ENCODE assay signal across 26 mouse cellular contexts in the genomic region with DNA sequence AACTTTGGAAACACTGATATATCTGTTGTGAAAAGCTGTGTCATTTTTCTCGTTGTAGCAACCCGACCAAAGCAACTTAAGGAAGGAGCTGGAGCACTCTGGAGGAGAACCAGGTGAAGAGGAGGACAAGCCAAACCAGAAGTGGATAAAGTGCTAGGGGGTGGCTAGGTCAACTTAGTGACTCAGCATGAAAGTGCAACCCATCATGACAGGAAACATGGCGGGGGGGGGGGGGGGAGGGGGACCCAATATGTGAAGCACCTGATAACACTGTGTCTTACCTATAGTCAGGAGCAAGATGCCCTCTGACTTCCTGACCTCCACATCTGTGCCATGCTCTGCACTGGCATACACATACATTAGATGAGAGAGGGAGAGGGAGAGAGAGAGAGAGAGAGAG. TPM values are rescaled to one million over a fixed set of nuclear protein-coding genes. Genes with fewer than 3 reads are reported as not detected.
DNase-seq lines count a peak whose midpoint lies in the region; ATAC-seq and TF ChIP-seq lines count a peak whose summit lies in the region.
"Had no signal": no experiment of that assay in that cellular context is flagged by ENCODE, and none has a peak within 500 bp of the region (broad histone marks: within the 10 kb centered on the region; RNA-seq: fewer than 3 reads in every experiment).

No protein-coding gene starts in this region.

- H3K9ac ChIP-seq in heart, embryonic 11.5 days (ENCODE audit: low read depth, low read length), result no peak overlapping the region
- H3K9ac ChIP-seq in liver, embryonic 12.5 days, result no peak overlapping the region
- H3K9ac ChIP-seq: embryonic facial prominence, embryonic 12.5 days; forebrain, postnatal 0 days; heart, embryonic 13.5 days; kidney, embryonic 15.5 days; lung, embryonic 14.5 days; midbrain, embryonic 15.5 days; neural tube, embryonic 13.5 days had no signal

- H3K4me2 ChIP-seq in heart, embryonic 11.5 days, result no peak overlapping the region
- no peak overlapping the region for H3K4me2 ChIP-seq in liver, embryonic 12.5 days
- H3K4me2 ChIP-seq: embryonic facial prominence, embryonic 12.5 days; heart, embryonic 13.5 days; kidney, embryonic 15.5 days; lung, embryonic 14.5 days; midbrain, embryonic 15.5 days; neural tube, embryonic 13.5 days had no signal

- no peak overlapping the region for H3K4me3 ChIP-seq in heart, embryonic 11.5 days (ENCODE audit: low read depth, low read length)
- H3K4me3 ChIP-seq in liver, embryonic 12.5 days, result no peak overlapping the region
- H3K4me3 ChIP-seq in cerebellum, adult 2 months (replicated peaks; ENCODE audit: insufficient read depth, low read depth, low read length), result no peak overlapping the region
- H3K4me3 ChIP-seq: embryonic facial prominence, embryonic 12.5 days; heart, embryonic 13.5 days; kidney, embryonic 15.5 days; megakaryocyte, embryonic 14.5 days; midbrain, embryonic 15.5 days; neural tube, embryonic 13.5 days had no signal

- no peak for DNase-seq in heart, adult 18-20 months
- peak; percentile 38 for DNase-seq in CD4-positive helper T cell, adult 2 months (ENCODE audit: low read depth, low spot score)
- DNase-seq in cerebellum, adult 2 months, result no peak
- no peak for DNase-seq in thymus, postnatal 36 days
- no peak for DNase-seq in embryo, embryonic 11 days
- DNase-seq: adrenal gland, postnatal 14 days; cerebellum, postnatal 10 days; forebrain, postnatal 0 days; gastrocnemius, postnatal 14 days; heart, postnatal 14 days; kidney, adult 11 months; kidney, postnatal 36 days; lung, embryonic 14.5 days; lung, postnatal 36 days; retina, postnatal 1 day; right cerebral cortex, postnatal 25 days had no signal

- no peak for TF ChIP-seq CTCF in cerebellum, adult 2 months (IDR thresholded peaks at IDR 0.05; ENCODE audit: borderline replicate concordance, insufficient read depth, low read depth, low read length)

- H3K27me3 ChIP-seq in heart, embryonic 11.5 days (ENCODE audit: control insufficient read depth, insufficient read depth, low read length), result no peaks in the 10 kb centered on the region
- H3K27me3 ChIP-seq in liver, embryonic 12.5 days (replicated peaks), result peaks cover 4% of the 10 kb centered on the region; the same call in 1 of the 2 replicates
- H3K27me3 ChIP-seq in cerebellum, adult 2 months (ENCODE audit: control insufficient read depth, insufficient read depth, low read length), result no peaks in the 10 kb centered on the region
- H3K27me3 ChIP-seq: embryonic facial prominence, embryonic 12.5 days; heart, embryonic 13.5 days; kidney, embryonic 15.5 days; megakaryocyte, embryonic 14.5 days; midbrain, embryonic 15.5 days; neural tube, embryonic 13.5 days had no signal

- no peak overlapping the region for H3K27ac ChIP-seq in heart, embryonic 11.5 days (ENCODE audit: low read depth, low read length)
- H3K27ac ChIP-seq in liver, embryonic 12.5 days, result no peak overlapping the region
- H3K27ac ChIP-seq in cerebellum, adult 2 months (ENCODE audit: insufficient read depth, low read length), result no peak overlapping the region
- H3K27ac ChIP-seq: embryonic facial prominence, embryonic 12.5 days; heart, embryonic 13.5 days; hindbrain, postnatal 0 days; kidney, embryonic 15.5 days; midbrain, embryonic 15.5 days; neural tube, embryonic 13.5 days had no signal

- TF ChIP-seq POLR2A in cerebellum, adult 2 months (IDR thresholded peaks at IDR 0.05; ENCODE audit: borderline replicate concordance, insufficient read depth, low read length), result no peak

- H3K36me3 ChIP-seq in heart, embryonic 11.5 days (ENCODE audit: control insufficient read depth, insufficient read depth, low read length), result no peaks in the 10 kb centered on the region
- H3K36me3 ChIP-seq in liver, embryonic 12.5 days, result no peaks in the 10 kb centered on the region
- H3K36me3 ChIP-seq: embryonic facial prominence, embryonic 12.5 days; heart, embryonic 13.5 days; kidney, embryonic 15.5 days; midbrain, embryonic 15.5 days; neural tube, embryonic 13.5 days had no signal

- H3K9me3 ChIP-seq in heart, embryonic 11.5 days (replicated peaks; ENCODE audit: control insufficient read depth, low read length), result no peaks in the 10 kb centered on the region
- no peaks in the 10 kb centered on the region for H3K9me3 ChIP-seq in liver, embryonic 12.5 days (replicated peaks)
- H3K9me3 ChIP-seq: embryonic facial prominence, embryonic 12.5 days; heart, embryonic 13.5 days; kidney, embryonic 15.5 days; megakaryocyte, embryonic 14.5 days; midbrain, embryonic 15.5 days; neural tube, embryonic 13.5 days had no signal

- no peaks in the 10 kb centered on the region for H3K4me1 ChIP-seq in heart, embryonic 11.5 days (ENCODE audit: control insufficient read depth, insufficient read depth, low read length)
- peaks cover 9% of the 10 kb centered on the region for H3K4me1 ChIP-seq in liver, embryonic 12.5 days
- no peaks in the 10 kb centered on the region for H3K4me1 ChIP-seq in cerebellum, adult 2 months (ENCODE audit: control insufficient read depth, insufficient read depth, low read length)
- H3K4me1 ChIP-seq: embryonic facial prominence, embryonic 12.5 days; heart, embryonic 13.5 days; kidney, embryonic 15.5 days; midbrain, embryonic 15.5 days; neural tube, embryonic 13.5 days had no signal

- WGBS in heart, embryonic 11.5 days (ENCODE audit: insufficient replicate concordance), result 54% methylated on average over 3 of the region's 3 CpGs
- WGBS in liver, embryonic 12.5 days (ENCODE audit: insufficient replicate concordance), result 31% methylated on average over 3 of the region's 3 CpGs
- WGBS in cerebellum, adult 2 months, result 88% methylated on average over 3 of the region's 3 CpGs

- ATAC-seq in heart, embryonic 11.5 days (replicated peaks; ENCODE audit: insufficient number of reproducible peaks, low FRiP score, low TSS enrichment), result 0 out of 2 replicates have a peak, but pooled peaks have one; percentile 31
- ATAC-seq in activated CD4-positive, CD25-positive, alpha-beta regulatory T cell, adult 4 months, result peak; percentile 38
- ATAC-seq in liver, embryonic 12.5 days, result peak; percentile 70
- ATAC-seq: forebrain, postnatal 0 days; hindbrain, postnatal 0 days; midbrain, embryonic 15.5 days had no signal

RNA-seq across cellular contexts. Expression of a gene that starts 10.9 kb away (rescaled TPM):
- 6.3 and 6.5 TPM in 2 replicates for polyA plus RNA-seq in heart, embryonic 11.5 days (2014; fragmentation: Nextera tagmentation; extraction: Ambion mirVana)
- 1 to 10 TPM; 2.6 to 3.9 TPM for total RNA-seq in heart, adult 18-20 months (2021)
- 10 to 100 TPM; 12.0 to 12.1 TPM for polyA plus RNA-seq in activated CD4-positive, CD25-positive, alpha-beta regulatory T cell, adult 4 months (2017; shearing (Covaris generic))
- polyA plus RNA-seq in liver, embryonic 12.5 days (2016; fragmentation: Nextera tagmentation; extraction: Ambion mirVana), result 4.2 and 5.1 TPM in 2 replicates
- 2.6 and 3.0 TPM in 2 replicates for polyA plus RNA-seq in cerebellum, adult 2 months (2012; rRNA removed)
